Mouse (Mus musculus): ENCODE measurements around the gene Acoxl. TPM values are rescaled to one million over a fixed set of nuclear protein-coding genes. Genes with fewer than 3 reads are reported as not detected.

The Acoxl gene
- polyA plus RNA-seq, 1 experiment: not detected

DNA sequence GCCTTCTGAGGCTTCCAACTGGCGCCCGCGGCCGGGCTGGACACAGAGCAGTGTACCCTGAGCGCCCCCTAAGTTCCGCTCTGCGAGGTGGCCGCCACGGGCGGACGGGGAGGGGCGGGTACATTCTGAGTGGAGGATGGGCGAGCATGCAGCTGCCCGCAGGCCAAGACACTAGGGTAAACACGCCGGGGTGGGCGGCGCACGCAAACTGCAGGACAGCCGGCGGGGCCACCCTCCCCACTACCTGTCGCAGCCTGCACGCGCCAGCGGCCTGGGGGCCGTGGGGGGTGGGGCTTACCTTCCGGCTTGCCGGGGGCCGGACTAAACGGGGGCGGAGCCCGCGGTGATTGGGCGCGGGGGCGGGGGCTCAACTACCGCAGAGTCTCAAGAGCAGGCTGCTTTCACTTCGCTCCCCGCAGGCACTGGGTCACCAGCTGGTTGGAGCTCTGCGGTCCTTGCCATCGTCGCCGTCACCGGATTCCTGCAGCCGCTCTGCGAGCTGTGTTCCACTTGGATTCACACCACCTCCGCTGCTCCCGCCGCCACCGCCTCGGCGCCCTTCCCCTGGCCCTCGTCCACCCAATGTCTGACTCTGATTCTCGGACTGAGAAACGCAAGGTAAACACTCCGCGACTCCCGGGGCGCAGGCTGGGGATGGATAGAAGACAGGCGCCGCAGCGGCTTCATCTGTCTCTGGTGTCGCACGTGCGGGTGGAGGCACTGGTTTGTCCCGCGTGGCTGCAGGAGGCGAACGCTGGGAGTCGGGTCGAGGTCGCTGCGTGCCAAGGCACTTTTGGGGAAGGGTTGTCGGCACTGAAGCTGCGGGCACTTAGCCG lies 287.2 kb downstream of the Acoxl start, which contains the start of gene Bcl2l11:
Gene Bcl2l11, plus strand, starts transcription at position 404 of the 836 bp plus-strand sequence.
- H3K4me1 ChIP-seq (ENCODE audit: control insufficient read depth, insufficient read depth, low read length): peaks cover 4% of the 10 kb centered on the region

GRCm38 (mm10) chr2:128126591-128127051 lies 287.9 kb downstream of the Acoxl start:
- Histone ChIP-seq H3K4me3 (ENCODE audit: insufficient read depth, low read length) (peak overlapping the region; percentile 84), H3K4me1 (ENCODE audit: control insufficient read depth, insufficient read depth, low read length) (peaks cover 4% of the 10 kb centered on the region), H3K27ac (ENCODE audit: insufficient read depth, low read length) (no peak overlapping the region)
- TF ChIP-seq CTCF (IDR thresholded peaks at IDR 0.05; ENCODE audit: extremely low read depth, insufficient read depth, low read length) (no peak), POLR2A (IDR thresholded peaks at IDR 0.05; ENCODE audit: extremely low read depth, insufficient read depth, low read length) (no peak)

More for the DNA sequence above, 287.2 kb downstream of the Acoxl start, which contains the start of gene Bcl2l11:
- H3K4me3 ChIP-seq (ENCODE audit: insufficient read depth, low read length): peak within 1 kb of the TSS; percentile 84
- 0 out of 2 replicates have a peak within 1 kb of the TSS, but pooled peaks have one; percentile 18 for H3K27ac ChIP-seq (ENCODE audit: insufficient read depth, low read length)
- TF ChIP-seq CTCF (IDR thresholded peaks at IDR 0.05; ENCODE audit: extremely low read depth, insufficient read depth, low read length) (0 out of 2 replicates have a peak, but pooled peaks have one; percentile 18), POLR2A (IDR thresholded peaks at IDR 0.05; ENCODE audit: extremely low read depth, insufficient read depth, low read length) (peak; percentile 86)

DNA sequence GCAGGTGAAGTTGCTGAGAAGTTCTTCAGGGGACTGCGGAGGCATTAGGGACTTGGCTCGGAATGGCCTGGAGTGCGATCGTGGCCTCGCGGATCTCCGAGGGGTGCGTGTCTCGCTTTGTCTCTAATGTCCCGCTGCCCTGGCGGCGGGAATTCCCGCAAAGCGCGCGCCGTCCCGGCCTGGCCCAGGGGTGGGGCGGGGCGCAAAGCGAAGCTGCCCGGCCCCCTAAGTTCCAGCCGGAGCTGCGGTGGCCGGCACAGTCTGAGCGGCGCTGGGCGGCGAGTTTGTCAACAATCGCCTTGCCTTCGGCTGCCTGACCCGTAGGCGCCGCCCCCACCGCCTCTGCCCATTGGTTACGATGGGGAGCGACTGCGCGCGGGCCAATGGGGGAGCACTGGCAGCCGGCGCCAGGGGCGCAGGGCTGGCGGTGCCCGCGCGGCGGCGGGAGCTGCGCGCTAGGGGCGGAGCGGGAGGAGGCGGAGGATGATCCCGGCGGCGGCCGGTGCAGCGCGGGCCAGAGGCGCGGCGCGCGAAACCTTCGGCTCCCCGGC lies 288.5 kb downstream of the Acoxl start:
- Histone ChIP-seq H3K27ac (ENCODE audit: insufficient read depth, low read length) (peak overlapping the region; percentile 56; the same call in 1 of the 2 replicates), H3K4me1 (ENCODE audit: control insufficient read depth, insufficient read depth, low read length) (peaks cover 4% of the 10 kb centered on the region), H3K4me3 (ENCODE audit: insufficient read depth, low read length) (peak overlapping the region; percentile 84)
- TF ChIP-seq CTCF (IDR thresholded peaks at IDR 0.05; ENCODE audit: extremely low read depth, insufficient read depth, low read length) (no peak), POLR2A (IDR thresholded peaks at IDR 0.05; ENCODE audit: extremely low read depth, insufficient read depth, low read length) (no peak)

DNA sequence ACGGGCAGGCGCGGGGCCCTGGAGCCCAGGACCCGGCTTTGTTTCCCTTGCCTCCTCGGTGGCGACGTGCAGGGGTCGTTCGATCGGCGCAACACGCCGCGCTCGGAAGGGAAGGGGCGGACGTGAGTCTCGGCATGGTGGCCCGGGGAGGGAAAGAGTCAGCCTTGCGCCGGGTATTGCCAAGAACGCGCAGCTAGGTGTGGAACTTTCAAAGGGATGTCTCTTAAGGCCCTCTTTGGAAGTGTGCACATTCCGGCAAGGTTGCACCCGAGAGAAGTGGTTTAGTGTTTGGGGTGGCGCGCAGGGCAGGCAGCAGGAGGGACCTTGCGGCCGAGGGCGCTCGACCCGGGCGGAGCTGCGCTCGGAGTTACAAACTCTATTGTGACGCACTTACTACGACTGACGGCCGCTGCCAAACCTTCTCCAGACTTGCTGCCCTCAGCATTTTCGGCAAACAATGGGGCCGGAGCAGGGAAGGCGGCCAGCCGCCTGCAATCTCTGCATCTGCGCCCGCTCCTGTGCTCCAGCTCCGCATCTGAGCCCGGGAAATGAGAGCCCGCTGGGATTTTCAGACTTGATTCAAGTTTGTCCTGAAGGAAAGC lies 289.1 kb downstream of the Acoxl start:
- peaks cover 4% of the 10 kb centered on the region for H3K4me1 ChIP-seq (ENCODE audit: control insufficient read depth, insufficient read depth, low read length)
- peak overlapping the region; percentile 56 for H3K27ac ChIP-seq (ENCODE audit: insufficient read depth, low read length)
- peak overlapping the region; percentile 84 for H3K4me3 ChIP-seq (ENCODE audit: insufficient read depth, low read length)
- TF ChIP-seq POLR2A (IDR thresholded peaks at IDR 0.05; ENCODE audit: extremely low read depth, insufficient read depth, low read length): no peak
- no peak for TF ChIP-seq CTCF (IDR thresholded peaks at IDR 0.05; ENCODE audit: extremely low read depth, insufficient read depth, low read length)

GRCm38 (mm10) chr2:128128532-128128931 lies 289.9 kb downstream of the Acoxl start:
- Histone ChIP-seq H3K4me1 (ENCODE audit: control insufficient read depth, insufficient read depth, low read length) (peaks cover 4% of the 10 kb centered on the region), H3K4me3 (ENCODE audit: insufficient read depth, low read length) (peak overlapping the region; percentile 84; the same call in 1 of the 2 replicates), H3K27ac (ENCODE audit: insufficient read depth, low read length) (no peak overlapping the region)
- no peak for TF ChIP-seq POLR2A (IDR thresholded peaks at IDR 0.05; ENCODE audit: extremely low read depth, insufficient read depth, low read length)
- TF ChIP-seq CTCF (IDR thresholded peaks at IDR 0.05; ENCODE audit: extremely low read depth, insufficient read depth, low read length): no peak

GRCm38 (mm10) chr2:128131503-128131902 lies 292.8 kb downstream of the Acoxl start:
- Histone ChIP-seq H3K4me3 (ENCODE audit: insufficient read depth, low read length) (no peak overlapping the region), H3K27ac (ENCODE audit: insufficient read depth, low read length) (no peak overlapping the region)
- TF ChIP-seq CTCF (IDR thresholded peaks at IDR 0.05; ENCODE audit: extremely low read depth, insufficient read depth, low read length): no peak
- no peak for TF ChIP-seq POLR2A (IDR thresholded peaks at IDR 0.05; ENCODE audit: extremely low read depth, insufficient read depth, low read length)

GRCm38 (mm10) chr2:128132635-128133034 lies 294.0 kb downstream of the Acoxl start:
- Histone ChIP-seq H3K27ac (ENCODE audit: insufficient read depth, low read length) (no peak overlapping the region), H3K4me3 (ENCODE audit: insufficient read depth, low read length) (no peak overlapping the region), H3K4me1 (ENCODE audit: control insufficient read depth, insufficient read depth, low read length) (no peaks in the 10 kb centered on the region)
- no peak for TF ChIP-seq POLR2A (IDR thresholded peaks at IDR 0.05; ENCODE audit: extremely low read depth, insufficient read depth, low read length)
- TF ChIP-seq CTCF (IDR thresholded peaks at IDR 0.05; ENCODE audit: extremely low read depth, insufficient read depth, low read length): no peak

More at GRCm38 (mm10) chr2:128131503-128131902, 292.8 kb downstream of the Acoxl start:
- no peaks in the 10 kb centered on the region; the same call in 1 of the 2 replicates for H3K4me1 ChIP-seq (ENCODE audit: control insufficient read depth, insufficient read depth, low read length)

DNA sequence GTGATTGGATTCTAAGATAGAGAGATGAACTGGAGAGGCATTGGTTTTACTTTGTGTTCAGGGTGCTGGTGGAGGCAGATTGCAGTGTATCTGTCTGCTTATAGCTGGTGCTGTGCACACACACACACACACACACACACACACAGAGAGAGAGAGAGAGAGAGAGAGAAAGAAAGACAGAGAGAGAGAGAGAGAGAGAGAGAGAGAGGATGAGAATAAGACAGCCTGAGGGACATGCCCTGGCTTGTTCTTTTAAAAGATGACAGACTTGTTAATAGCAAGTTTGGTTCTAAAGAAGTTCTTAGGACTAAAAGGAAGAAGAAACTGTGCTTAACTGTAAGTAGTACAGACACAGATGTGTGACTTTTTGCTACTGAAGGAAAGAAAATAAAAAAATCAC lies 295.2 kb downstream of the Acoxl start:
- no peak overlapping the region for H3K27ac ChIP-seq (ENCODE audit: insufficient read depth, low read length)
- TF ChIP-seq CTCF (IDR thresholded peaks at IDR 0.05; ENCODE audit: extremely low read depth, insufficient read depth, low read length) (no peak), POLR2A (IDR thresholded peaks at IDR 0.05; ENCODE audit: extremely low read depth, insufficient read depth, low read length) (no peak)
- H3K4me3 ChIP-seq (ENCODE audit: insufficient read depth, low read length): no peak overlapping the region
- no peaks in the 10 kb centered on the region for H3K4me1 ChIP-seq (ENCODE audit: control insufficient read depth, insufficient read depth, low read length)

DNA sequence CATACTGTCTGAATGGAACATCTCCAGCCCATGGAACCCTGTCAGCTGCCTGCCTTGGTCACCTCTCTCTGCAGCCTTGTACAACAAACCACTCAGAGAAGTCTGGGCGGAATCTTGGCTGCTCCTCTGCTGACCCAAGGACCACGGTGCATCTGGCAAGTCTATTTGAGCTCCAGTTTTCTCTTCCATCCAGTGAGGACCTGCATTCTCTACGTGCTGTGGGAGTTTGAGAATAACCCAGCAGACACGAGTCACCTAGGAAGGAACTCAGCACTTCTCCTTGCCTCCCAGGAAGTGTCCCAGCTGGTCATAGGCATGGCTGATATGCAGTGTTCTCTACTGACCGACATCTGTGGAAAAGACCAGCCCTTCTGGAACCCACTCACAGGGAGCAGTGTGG lies 295.8 kb downstream of the Acoxl start:
- H3K27ac ChIP-seq (ENCODE audit: insufficient read depth, low read length): no peak overlapping the region
- H3K4me3 ChIP-seq (ENCODE audit: insufficient read depth, low read length): no peak overlapping the region
- TF ChIP-seq CTCF (IDR thresholded peaks at IDR 0.05; ENCODE audit: extremely low read depth, insufficient read depth, low read length): no peak
- no peak for TF ChIP-seq POLR2A (IDR thresholded peaks at IDR 0.05; ENCODE audit: extremely low read depth, insufficient read depth, low read length)
- H3K4me1 ChIP-seq (ENCODE audit: control insufficient read depth, insufficient read depth, low read length): no peaks in the 10 kb centered on the region

Measured in cortical plate, adult 2 months (tissue).